Mouse (Mus musculus): ENCODE measurements around the gene Nap1l4. TPM values are rescaled to one million over a fixed set of nuclear protein-coding genes. Genes with fewer than 3 reads are reported as not detected.

Gene Nap1l4
- total RNA-seq, 2 experiments from 2014 or later, result 131 to 132 TPM

DNA sequence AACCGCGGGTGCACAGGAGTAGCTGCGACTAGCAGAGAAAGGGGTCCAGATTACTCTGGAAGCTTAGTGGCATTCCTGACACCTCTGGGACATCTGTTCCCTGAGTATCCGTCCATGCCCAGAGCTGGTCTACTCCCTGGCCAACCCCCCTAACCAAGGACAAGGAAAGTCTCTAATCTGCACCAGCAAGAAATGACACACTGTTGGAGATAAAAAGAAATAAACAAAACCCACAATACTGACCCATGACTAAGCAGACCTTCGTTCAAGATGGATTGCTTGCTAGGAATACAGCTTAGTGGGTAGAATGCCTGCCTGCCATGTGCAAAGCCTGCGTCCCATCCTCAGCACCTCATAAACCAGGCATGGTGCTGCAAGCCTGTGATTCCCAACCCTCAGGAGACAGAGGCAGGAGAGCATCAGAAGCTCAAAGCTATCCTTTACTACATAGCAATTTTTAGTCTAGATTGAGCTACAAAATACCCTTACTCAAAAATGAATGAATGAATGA lies 55.2 kb downstream of the Nap1l4 start:
- no peak for DNase-seq (ENCODE audit: low spot score in 2 of 2)
- intact Hi-C loops (cut with DNase I), result no loop called here

DNA sequence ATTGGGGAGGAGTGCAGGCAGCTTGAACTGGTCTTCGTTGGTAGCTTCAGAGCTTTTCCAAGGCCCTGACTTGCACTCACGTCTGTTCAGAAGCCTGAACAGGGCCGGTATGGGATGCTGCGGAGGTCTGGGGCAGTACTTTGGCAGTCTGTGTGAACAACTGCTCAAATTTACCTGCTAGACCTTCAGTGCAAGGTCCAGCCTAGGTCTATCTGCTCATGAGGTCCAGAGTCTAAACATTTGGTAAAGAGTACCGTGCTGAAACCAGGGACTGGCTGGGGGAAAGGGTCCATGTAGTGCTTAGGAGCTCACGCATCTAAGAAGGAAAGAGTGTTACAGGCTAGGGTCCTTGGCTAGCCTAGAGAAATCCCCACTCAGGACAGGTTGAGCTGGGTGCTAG lies 59.2 kb downstream of the Nap1l4 start:
- intact Hi-C loops (cut with DNase I), result no loop called here
- DNase-seq (ENCODE audit: low spot score in 2 of 2), result no peak

DNA sequence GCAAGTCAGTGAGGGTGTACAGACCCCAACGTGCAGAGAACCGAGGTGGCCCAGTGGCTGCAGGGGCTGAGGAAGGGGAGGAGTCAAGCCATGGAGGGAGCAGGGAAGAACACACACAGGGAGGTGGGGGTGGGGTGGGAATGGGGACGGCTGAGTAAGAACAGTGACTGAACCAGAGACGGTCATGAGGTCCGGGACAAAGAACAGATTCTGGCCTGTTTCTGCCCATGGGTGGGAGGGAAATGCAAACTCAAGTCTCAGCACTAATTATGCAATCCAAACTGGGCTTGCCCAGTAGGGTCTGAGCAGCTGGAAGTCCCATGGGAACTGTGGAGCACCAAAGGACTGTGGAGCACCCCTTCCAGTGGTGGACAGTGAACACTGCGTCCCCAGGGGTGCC lies 66.4 kb downstream of the Nap1l4 start:
- DNase-seq (ENCODE audit: low spot score in 2 of 2), result no peak
- intact Hi-C loops (cut with DNase I), result no loop called here

DNA sequence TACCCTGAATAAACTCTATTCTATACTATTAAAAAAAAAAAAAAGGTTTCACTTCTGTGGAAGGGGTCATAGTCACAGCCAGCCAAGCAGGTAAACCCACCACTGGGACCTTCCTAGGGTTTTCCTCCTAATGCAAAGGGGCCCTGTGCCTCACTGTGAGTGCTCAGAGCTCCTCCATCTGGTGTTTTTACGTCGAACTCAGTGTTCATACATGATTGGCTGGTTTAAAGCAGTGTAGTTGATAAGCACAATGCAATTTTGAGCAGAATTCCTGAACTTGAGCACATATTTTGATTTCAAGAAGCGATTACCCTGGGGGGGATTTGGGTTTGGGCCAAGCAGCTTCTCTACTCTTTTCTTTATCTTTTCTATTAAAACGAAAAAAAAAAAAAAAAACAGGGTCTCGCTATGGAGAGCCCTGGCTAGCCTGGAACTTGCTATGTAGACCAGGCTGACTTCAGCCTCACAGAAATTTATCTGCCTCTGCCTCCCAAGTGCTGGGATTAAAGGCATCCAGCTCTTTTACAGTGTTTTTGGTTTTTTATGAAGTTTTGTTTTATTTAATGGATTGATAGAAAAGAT lies 67.0 kb downstream of the Nap1l4 start:
- DNase-seq (ENCODE audit: low spot score in 2 of 2), result no peak
- intact Hi-C loops (cut with DNase I), result no loop called here

DNA sequence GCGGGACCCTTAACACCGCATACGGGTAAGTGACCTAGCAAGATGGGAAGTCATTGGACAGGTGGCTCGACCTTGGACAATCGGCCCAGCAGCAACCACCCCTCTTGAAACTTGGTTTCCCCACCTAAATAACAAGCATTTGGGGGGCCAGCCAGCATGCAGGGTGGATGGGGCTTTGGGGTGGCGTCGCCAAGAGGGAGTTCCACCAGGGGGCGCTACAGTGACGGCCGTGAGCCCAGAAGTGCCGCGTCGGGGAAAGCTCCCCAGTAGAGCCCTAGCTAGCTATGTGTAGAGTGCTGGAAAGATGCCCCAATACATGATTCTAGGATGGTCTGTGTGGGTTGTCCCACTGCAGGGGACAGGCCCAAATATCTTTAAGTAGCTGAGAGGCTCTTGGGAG lies 68.4 kb downstream of the Nap1l4 start:
- intact Hi-C loops (cut with DNase I), result no loop called here
- DNase-seq (ENCODE audit: low spot score in 2 of 2), result peak; percentile 47 to 48

DNA sequence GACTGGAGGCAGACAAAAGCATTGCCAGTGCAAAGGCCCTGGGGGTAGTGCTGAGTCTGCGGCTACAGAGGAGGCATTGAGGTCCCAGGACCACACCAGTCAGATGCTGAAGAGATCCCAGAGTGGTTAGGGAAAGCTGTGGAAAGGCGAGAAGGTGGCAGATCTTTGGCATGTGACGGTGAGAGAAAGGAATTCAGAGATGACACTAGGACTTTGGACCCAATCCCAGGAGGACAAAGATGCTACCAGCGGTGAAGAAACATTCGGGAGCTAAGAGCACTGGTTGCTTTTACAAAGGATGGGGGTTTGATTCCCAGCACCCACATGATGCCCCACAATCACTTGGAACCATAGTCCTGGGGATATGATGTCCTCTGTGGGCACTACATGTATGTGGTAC lies 71.1 kb downstream of the Nap1l4 start:
- no peak for DNase-seq (ENCODE audit: low spot score in 2 of 2)
- intact Hi-C loops (cut with DNase I), result loop anchor here (10.0 kb wide), 1 partner anchor 277 kb away; the partner anchor contains the start of gene Osbpl5

DNA sequence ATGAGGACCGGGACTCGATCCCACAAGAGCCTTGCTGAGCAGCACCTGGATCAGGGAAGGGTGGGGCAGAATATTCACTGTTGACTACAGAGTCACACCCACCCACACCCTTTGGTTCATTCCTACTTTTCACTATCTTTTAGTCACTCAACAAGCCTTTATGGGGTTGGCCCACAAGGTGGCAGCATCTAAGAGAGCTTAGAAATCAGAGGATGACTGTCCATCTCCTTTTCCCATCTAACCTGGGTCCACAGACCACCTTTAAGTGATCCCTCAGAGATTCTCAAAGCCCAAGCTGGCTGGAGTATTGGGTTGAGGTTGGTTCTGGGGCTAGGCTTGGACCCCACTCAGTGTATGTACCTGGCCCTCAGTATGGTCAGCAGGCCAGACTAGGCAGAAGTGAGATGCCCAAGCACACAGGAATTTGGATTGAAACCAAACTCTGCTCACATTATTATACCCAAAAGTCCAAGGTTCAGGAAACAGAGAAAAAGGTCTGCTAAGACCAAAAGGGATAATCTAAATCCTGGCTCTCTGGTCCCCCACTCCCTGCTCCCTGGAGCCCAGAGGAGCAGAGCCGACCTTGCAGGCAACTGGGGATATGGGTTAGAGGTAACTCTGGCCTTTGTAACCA lies 72.1 kb downstream of the Nap1l4 start:
- intact Hi-C loops (cut with DNase I), result loop anchor here (10.0 kb wide), 1 partner anchor 278 kb away; the partner anchor contains the start of gene Osbpl5
- DNase-seq (ENCODE audit: low spot score in 2 of 2), result no peak

DNA sequence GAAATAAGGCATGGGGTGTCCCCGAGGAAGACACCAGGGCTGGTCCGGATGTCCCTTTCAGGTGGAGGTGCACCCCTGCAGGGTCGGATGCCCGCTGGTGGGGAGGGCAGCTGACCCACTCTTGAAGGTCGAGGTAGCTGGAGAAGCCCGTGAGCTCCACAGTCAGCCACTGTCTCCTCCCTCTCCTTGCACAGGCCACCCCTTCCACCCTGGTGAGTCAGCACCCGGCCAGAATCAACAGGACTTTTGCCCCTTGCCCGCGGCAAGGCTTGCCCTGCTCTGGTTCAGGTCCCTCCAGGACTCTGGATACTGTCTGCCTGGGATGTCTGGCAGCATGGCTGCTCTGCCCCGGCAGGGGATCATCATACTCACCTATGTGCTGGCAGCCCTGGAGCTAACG lies 73.0 kb downstream of the Nap1l4 start:
- no peak for DNase-seq (ENCODE audit: low spot score in 2 of 2)
- intact Hi-C loops (cut with DNase I), result loop anchor here (10.0 kb wide), 1 partner anchor 279 kb away; the partner anchor contains the start of gene Osbpl5

DNA sequence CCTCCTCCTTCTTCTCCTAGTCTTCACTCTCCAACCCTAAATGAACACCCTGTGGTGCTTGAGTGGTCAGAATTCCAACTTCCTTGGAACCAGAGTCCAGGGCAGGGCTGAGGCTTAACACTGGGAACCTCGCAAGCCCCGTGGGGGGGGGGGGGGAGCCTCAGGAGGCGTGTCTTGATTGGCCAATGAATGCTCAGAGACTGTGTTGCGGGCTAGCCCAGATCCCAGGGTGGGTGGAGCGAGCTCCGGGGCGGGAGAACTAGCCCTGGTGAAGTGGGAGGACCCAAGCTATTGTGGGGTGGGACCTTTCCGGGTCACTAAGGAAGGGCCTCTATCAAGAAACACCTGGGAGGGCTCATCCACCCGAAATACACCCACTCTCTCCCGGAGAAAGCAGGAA lies 74.1 kb downstream of the Nap1l4 start:
- intact Hi-C loops (cut with DNase I), result loop anchor here (10.0 kb wide), 1 partner anchor 280 kb away; the partner anchor contains the start of gene Osbpl5
- no peak for DNase-seq (ENCODE audit: low spot score in 2 of 2)

DNA sequence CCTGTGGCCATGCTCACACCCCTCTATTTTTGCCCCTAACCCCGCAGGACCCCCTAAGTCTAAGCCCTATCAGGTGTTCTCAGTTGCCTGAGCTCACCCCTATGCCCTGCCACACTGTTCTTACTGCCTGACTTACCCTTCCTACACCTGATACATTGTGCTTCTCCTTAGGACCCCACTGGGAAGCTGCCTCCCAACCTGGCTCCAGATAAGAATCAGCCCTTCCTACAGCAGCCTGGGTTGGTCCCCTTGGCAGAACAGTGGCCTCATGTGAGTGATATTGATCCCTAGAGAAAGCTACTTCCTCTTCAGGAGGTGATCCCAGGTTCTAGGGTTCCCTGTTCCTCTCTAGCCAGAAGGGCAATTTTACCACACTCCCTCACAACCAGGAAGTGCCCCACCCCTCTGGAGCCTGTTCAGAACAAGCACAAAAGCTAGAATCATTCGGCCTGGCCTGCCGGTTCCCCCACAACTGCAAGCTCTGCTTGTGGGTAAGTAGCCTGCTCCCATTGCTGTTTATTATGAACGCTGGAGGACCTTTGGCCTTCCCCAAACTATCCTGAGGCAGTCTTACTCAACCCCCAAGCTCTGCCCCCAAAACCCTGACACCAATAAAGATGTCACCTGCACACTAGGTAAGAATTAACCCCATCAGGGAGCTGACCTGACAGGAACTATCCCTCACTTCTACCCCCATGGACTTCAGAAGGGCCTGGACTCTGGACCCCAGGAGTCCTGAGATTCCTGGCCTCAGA lies 75.4 kb downstream of the Nap1l4 start, which contains the start of gene Slc22a18:
Slc22a18 (plus strand) TSS at position 390 of the 755 bp plus-strand sequence.
- DNase-seq (ENCODE audit: low spot score in 2 of 2), result no peak
- intact Hi-C loops (cut with DNase I), result loop anchor here (10.0 kb wide), 1 partner anchor 281 kb away; the partner anchor contains the start of gene Osbpl5

DNA sequence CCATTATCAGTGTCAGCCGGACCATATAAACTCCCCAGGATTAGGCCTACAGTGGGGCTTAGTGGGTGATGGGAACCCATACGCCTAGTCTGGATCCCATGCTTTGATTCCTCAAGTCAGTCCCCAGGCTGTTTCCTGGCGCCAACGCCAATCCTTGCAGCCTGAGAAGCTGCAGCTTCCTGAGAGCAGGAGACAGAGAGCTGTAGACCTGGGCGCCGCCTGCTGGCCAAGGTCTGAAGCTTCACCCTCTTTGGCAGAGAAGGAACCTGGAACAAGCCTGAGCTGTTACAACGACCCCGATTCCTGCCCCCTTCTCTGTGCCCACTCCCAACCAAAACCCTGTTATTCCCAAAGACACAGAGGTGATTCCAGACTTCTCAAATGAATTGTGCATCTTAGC lies 79.0 kb downstream of the Nap1l4 start:
- DNase-seq (ENCODE audit: low spot score in 2 of 2), result peak; percentile 71 to 79
- intact Hi-C loops (cut with DNase I), result loop anchor here (10.0 kb wide), 1 partner anchor 285 kb away; the partner anchor contains the start of gene Osbpl5

DNA sequence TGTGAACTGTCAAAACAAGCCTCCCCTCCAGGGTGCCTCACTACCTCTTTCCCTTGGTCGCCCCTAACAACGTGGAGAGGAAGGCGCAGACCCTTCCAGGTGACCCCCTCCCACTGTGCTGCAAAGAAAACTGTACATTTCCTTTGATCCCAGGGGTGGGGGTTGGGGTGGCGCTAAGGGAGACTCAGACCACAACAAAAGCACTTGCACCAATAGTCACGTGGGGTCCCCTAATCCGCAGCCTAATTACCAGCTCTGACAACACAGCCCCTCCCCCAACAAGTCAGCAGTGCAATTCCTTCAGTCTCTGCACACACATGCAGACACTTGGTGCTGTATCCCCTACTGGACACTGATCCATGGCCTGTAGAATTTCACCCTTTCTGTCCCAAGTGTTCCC lies 81.2 kb downstream of the Nap1l4 start:
- intact Hi-C loops (cut with DNase I), result no loop called here
- DNase-seq (ENCODE audit: low spot score in 2 of 2), result no peak

DNA sequence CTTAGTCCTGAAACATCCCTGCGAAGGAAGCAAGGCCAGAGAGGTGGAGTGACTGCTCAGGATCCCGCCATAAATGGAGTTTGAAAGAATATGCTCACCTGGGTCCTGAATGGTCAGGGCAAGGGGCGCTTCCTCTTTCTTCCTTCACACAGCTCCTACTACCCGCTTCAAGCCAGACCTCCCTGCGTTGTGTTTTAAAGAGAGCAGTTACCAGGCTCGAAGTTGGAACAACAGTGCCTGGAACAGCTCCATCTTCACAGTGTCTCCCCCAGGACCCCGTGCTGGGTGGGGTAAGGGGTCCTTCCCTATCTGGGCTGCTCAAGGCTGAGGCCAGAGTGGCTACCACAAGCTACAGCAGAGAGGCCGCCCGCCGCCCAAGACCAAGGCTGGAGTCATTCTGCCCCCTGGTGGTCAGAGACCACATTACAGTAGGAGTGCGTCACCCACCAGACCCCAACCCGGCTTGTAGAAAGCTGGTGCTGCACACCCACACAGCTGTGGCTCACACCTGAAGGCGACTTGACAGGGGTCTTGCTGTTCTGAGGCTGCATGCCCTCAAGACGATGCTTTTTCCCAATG lies 82.7 kb downstream of the Nap1l4 start:
- intact Hi-C loops (cut with DNase I), result loop anchor here (1.0 kb wide), 1 partner anchor 312 kb away; no protein-coding TSS in a partner anchor
- DNase-seq (ENCODE audit: low spot score in 2 of 2), result peak; percentile 74 to 83

DNA sequence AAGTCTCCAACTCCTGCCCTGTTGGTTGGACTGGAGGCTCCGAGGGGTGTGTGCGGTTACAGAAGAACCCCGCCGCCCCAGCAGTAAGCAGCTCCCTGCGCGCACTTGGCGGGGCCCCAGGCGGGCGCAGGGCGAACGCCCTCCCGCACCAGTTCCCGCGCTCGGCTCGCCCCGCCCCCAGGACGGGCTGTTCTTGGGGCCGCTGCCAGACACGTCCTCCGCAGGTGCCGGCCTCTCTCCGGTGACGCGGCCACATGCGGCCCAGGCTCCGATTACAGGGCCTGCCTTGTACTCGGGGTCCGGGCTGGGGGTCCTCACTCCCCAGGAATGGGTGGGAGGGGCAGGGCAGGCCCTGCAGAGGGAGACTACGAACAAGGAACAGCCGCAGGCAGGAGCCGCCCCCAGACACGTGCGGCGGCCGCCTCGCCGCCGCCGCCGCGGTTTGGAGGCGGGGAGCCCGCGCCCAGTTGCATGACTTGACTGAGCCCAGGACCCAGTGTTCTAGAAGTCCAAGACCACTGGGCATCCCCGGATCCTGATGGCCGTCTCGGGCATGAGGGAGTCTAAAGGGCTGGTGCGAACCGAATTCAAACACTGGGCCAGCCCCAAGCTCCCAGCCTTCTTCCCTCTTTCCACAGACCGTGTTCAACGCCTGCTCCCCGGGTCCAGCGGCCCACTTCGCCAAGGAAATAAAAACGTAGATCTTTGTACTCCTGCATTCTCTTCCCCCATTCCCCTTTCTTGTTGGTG lies 83.9 kb downstream of the Nap1l4 start:
- intact Hi-C loops (cut with DNase I), result loop anchor here (5.0 kb wide), 2 partner anchors 93 to 168 kb away; no protein-coding TSS in a partner anchor
- DNase-seq (ENCODE audit: low spot score in 2 of 2), result peak in 1 of 2 experiments; percentile 40

DNA sequence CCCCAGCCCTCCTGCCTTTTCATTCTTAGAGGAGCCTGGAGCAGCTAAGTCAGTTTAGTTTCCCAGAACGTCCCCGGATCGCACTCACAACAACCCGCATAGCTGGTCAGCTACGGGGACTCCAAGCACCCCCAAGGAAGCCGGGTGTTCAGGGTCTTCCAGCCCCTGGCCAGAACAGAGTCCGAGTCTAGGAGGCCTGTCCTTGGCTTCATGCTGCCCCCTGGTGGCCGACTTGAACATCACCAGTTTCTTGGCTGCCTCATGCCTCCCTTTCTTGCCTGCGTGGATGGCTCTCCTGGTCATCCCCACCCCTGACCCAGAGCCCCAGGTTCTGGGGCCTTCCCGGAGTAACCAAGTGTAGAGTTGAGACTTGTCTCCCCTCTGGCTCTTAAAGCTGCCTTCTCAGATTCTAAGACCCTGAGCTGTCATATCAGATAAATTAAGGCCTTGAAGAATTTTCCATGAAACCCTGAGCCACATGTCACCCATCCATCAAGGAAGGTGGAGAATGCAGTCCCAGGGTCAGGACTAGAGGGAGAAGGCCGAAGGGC lies 85.0 kb downstream of the Nap1l4 start:
- intact Hi-C loops (cut with DNase I), result loop anchor here (5.0 kb wide), 2 partner anchors 92 to 167 kb away; no protein-coding TSS in a partner anchor
- DNase-seq (ENCODE audit: low spot score in 2 of 2), result peak; percentile 57 to 64
